Mouse (Mus musculus): Measurements from ENCODE around the gene Lrrn1.

GRCm38 (mm10) chr6:107531526-107532080 is 2.0 kb downstream of the Lrrn1 start:
- TF ChIP-seq CTCF (IDR thresholded peaks at IDR 0.05; ENCODE audit: low read depth, low read length) (no peak), EP300 (IDR thresholded peaks at IDR 0.05; ENCODE audit: insufficient read depth, low read depth, low read length) (no peak), POLR2A (IDR thresholded peaks at IDR 0.05; ENCODE audit: insufficient read depth, low read length) (no peak)

All from ES-Bruce4 (cell line).